Mouse (Mus musculus) gastrocnemius, postnatal 4 days (tissue): ENCODE measurements around the gene Havcr2. TPM values are rescaled to one million over a fixed set of nuclear protein-coding genes. Genes with fewer than 3 reads are reported as not detected.
"Not testable (repeated sequence)": the region's sequence is repeated elsewhere in the genome, so short reads cannot be mapped to it uniquely, and the experiment has no call there.

Experiments used
- DNase-seq, 2 experiments: peaks; one replicate each; pipeline ENCODE4 v3.0.0; 2021 to 2022; ENCODE audit warnings: low spot score in 2 of 2, mixed read lengths in 2 of 2
- total RNA-seq, 2 experiments: library from RNA; stranded (reverse); gene quantifications; 2 replicates each; pipeline ENCODE4 v1.2.3; 2021

Havcr2 gene
- total RNA-seq, 2 experiments from 2014 or later: 0.10 to 0.27 TPM

DNA sequence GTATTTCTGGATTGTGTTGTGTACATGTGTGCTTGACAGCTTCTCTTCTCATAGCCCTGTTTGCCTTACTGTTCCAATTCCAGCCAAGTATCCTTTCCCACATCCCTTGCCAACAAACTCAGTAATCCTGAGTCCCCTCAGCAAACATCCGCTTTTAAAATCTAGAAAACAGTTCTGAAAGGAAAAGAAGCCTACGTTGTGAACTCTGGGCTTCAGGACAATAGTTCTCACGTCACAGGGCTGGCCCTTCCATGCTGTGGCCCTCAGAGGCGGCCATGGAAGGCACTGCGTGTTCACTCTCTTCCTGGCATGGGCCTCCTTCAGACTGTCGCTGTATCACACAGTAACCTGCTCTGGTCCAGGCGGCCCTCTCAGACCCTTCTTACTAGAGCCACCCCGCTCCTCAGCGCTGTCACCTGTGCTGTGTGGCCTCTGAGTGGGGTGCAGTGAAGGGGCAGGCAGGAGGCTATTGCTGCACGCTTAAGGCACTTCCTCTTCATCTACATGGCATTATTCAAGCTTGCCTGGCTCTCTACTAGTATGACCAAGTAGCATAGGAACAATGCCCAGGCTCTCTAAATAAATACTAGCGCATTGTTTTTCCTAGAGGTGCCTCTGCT, 5.2 kb upstream of the Havcr2 start:
- no peak for DNase-seq

DNA sequence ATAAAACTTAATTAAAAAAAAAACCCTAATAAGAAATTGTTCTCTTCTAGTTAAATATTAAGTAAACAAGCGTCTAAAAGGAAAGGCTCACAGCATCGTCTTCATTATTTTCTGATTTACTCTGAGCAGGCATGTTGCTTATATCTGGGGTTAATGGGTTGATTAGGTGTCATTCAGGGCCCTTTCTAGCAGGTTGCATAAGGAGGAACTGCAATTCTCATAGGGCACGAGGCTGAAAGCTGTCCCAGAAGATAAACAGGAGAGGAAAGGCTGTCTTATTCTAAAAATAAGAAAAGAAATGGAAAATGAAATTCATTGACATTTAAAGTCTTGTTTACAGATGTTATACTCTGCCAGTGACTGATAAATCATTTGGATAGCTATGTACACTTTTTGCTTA, 5.2 kb downstream of the Havcr2 start:
- DNase-seq: no peak

GRCm38 (mm10) chr11:46461362-46461761, 6.6 kb downstream of the Havcr2 start:
- no peak for DNase-seq

DNA sequence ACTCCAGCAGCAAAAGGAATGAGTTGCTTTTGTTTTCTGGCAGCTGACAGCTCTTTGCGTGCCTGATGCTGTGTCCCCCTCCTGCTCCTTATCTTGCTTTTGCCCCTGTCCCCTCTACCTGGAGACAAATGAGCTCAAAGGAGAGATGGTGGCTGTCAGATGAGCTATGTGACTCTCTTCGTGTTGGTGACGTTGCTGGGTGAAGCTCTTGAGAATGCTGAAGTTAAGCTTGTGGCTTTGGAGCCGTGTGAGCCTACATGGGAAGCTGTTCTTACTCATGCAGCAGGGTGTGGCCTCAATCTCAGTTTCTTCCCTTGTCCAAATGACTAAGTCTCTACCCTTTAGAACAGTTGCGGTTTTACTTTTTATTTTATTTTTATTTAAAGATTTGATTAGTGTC, 7.2 kb downstream of the Havcr2 start:
- DNase-seq: no peak

DNA sequence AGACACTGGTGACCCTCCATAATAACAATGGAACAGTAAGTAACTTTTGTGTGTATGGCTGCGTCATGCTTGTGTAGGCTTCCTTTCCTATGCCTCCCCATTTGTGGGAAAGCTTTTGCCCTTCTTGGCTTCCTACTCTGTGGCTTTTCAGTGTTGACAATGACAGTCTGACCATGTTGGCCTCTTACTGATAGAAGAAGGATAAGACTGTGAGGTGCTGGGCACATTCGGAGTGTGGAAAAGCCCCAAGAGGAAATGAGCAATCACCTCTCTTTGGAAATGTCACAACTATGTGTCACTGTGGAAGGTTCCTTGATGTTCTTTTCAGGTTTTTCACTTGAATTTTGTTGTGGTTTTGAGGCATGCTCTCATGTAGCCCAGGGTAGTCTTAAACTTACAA, 12.1 kb downstream of the Havcr2 start:
- DNase-seq: no peak

- DNase-seq: no peak
These were observed 19.5 kb downstream of the Havcr2 start for GRCm38 (mm10) chr11:46474220-46474619.

DNA sequence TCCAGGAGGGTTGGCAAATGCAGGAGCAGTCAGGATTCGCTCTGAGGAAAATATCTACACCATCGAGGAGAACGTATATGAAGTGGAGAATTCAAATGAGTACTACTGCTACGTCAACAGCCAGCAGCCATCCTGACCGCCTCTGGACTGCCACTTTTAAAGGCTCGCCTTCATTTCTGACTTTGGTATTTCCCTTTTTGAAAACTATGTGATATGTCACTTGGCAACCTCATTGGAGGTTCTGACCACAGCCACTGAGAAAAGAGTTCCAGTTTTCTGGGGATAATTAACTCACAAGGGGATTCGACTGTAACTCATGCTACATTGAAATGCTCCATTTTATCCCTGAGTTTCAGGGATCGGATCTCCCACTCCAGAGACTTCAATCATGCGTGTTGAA, 24.6 kb downstream of the Havcr2 start:
- no peak for DNase-seq

- no peak for DNase-seq
These were observed 25.8 kb downstream of the Havcr2 start for GRCm38 (mm10) chr11:46480517-46480916.

DNA sequence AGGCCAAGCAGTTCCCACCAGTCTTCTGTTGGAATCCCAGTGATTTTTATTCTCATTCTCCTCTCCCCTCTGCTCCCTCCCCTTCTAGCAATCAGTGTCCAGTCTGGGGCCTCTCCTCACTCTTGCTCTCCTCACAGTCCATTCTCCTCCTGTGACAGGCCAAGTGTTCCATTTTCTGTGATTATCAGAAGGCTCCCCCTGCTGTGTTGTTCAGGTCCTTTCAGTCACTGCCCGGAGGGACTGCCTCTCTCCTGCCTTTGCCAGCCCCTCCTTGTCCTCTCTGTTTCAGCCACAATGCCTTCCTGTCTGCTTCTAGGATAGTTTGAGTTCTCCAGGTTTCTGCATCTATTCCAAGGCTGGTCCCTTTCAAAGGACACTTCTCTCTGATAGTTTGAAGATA, 33.5 kb downstream of the Havcr2 start:
- DNase-seq: no peak

DNA sequence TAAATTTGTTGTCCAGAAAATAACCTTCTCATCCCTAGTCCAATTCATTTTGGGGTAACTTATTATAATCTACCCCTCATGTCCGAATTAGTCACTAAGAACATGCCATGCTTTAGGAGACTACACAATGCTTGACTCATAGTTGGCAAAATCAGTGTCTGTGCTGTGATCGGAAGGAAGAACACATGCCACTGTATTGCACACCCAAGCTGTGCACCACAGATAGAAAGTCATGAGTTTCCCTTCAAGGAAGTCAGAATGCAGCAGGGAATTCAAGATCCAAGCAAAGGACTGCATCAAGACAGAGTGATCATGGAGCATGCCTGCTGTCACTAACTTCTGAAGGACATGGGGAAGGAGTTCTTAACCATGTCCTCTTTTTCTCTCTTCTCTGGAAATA, 33.9 kb downstream of the Havcr2 start:
- no peak for DNase-seq

- DNase-seq: no peak
These were observed 52.4 kb downstream of the Havcr2 start for GRCm38 (mm10) chr11:46507146-46507545.

GRCm38 (mm10) chr11:46509900-46510299, 55.2 kb downstream of the Havcr2 start:
- no peak for DNase-seq

- DNase-seq: not testable (repeated sequence)
These were observed 66.6 kb downstream of the Havcr2 start for GRCm38 (mm10) chr11:46521341-46521740.

DNA sequence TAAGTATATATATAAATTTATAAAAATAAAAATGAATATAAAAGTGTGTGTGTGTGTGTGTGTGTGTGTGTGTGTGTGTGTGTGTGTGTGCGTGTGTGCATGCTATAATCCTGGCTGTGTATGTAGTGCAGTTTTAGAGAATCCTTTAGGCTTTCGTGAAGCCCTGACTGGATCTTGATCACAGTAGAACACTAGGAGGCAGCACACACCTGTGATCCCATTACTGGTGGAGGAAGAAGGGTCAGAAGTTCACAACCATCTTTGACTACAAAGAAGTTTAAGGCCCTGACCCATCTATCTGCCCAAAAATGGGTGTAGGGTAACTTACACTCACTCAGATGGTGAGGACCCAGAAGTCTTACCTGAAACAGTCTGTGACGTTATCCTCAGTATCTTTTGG, 68.0 kb downstream of the Havcr2 start:
- no peak for DNase-seq

DNA sequence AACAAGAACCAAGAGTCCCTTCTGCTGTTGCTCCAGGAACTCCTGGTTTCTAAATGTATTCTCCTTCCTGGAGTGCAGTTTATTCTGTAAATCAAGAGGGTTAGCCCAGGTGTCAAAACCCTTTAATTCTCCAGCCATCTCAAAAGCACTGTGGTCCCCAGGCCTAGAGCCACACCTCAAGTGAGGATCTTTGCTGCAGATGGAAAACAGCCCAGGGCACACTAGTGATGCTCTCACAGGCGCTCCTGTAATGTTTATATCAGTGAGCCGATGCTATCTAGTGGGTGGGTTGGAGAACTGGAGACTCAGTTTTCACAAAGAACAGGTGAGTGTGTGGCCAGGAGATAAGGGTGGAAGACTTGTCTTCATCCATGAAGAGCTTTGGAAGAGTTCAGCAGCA, 69.2 kb downstream of the Havcr2 start, which contains the start of gene Gm12169:
Gm12169 (plus strand) TSS at position 301 of the 400 bp plus-strand sequence.
- DNase-seq: no peak

- DNase-seq: no peak
These were observed 75.4 kb downstream of the Havcr2 start for GRCm38 (mm10) chr11:46530149-46530548.

Other genes with a start within 250 kb of the Havcr2 start
- not detected for gene Fndc9, start 219.4 kb upstream of the Havcr2 start, total RNA-seq
- 1 to 10 TPM; 2.1 to 2.3 TPM for gene Cyfip2, start 142.1 kb upstream of the Havcr2 start, total RNA-seq
- under 1 TPM; 0.22 to 0.23 TPM for gene Itk, start 65.4 kb upstream of the Havcr2 start, total RNA-seq
- gene Fam71b, start 58.4 kb upstream of the Havcr2 start, total RNA-seq: not detected
- gene Med7, start 18.0 kb upstream of the Havcr2 start, total RNA-seq: 10 to 100 TPM; 22.8 to 25.0 TPM
- gene Gm12169, start 69.3 kb downstream of the Havcr2 start, total RNA-seq: not detected
- not detected for gene BC053393, start 116.6 kb downstream of the Havcr2 start, total RNA-seq
- not detected for gene Dppa1, start 174.3 kb downstream of the Havcr2 start, total RNA-seq